Mouse (Mus musculus) heart, adult 9 months (tissue): ENCODE data around the gene 1810010D01Rik.

ENCODE experiments used
- DNase-seq, 2 experiments: peaks; one replicate each; pipeline ENCODE4 v3.0.0; 2022; ENCODE audit warnings: low spot score in 2 of 2

1810010D01Rik gene

GRCm38 (mm10) chr7:145176750-145177589, 30.9 kb downstream of the 1810010D01Rik start:
- DNase-seq = no peak

- DNase-seq = no peak
Measured at GRCm38 (mm10) chr7:145173563-145173962, 34.4 kb downstream of the 1810010D01Rik start.

- DNase-seq = no peak
Measured at GRCm38 (mm10) chr7:145173116-145173515, 34.8 kb downstream of the 1810010D01Rik start.

GRCm38 (mm10) chr7:145169703-145170102, 38.2 kb downstream of the 1810010D01Rik start:
- DNase-seq = no peak

GRCm38 (mm10) chr7:145159283-145160240, 48.4 kb downstream of the 1810010D01Rik start:
- no peak for DNase-seq
